Mouse (Mus musculus): ENCODE data around the gene Ubiad1.

Gene Ubiad1

GRCm38 (mm10) chr4:148404748-148405147 is 39.8 kb downstream of the Ubiad1 start:
- no peak for DNase-seq (ENCODE audit: low spot score in 2 of 2)

- DNase-seq (ENCODE audit: low spot score in 2 of 2), result no peak
Observed at GRCm38 (mm10) chr4:148403402-148403801, 41.2 kb downstream of the Ubiad1 start.

GRCm38 (mm10) chr4:148399437-148400094 is 45.0 kb downstream of the Ubiad1 start:
- DNase-seq (ENCODE audit: low spot score in 2 of 2), result no peak

GRCm38 (mm10) chr4:148397531-148398287 is 46.9 kb downstream of the Ubiad1 start:
- no peak for DNase-seq (ENCODE audit: low spot score in 2 of 2)

GRCm38 (mm10) chr4:148397113-148397512 is 47.5 kb downstream of the Ubiad1 start:
- no peak for DNase-seq (ENCODE audit: low spot score in 2 of 2)

- DNase-seq (ENCODE audit: low spot score in 2 of 2), result no peak
Observed at GRCm38 (mm10) chr4:148395875-148396274, 48.7 kb downstream of the Ubiad1 start.

GRCm38 (mm10) chr4:148395198-148395597 is 49.4 kb downstream of the Ubiad1 start:
- DNase-seq (ENCODE audit: low spot score in 2 of 2), result no peak

- DNase-seq (ENCODE audit: low spot score in 2 of 2), result no peak
Observed at GRCm38 (mm10) chr4:148391714-148392310, 52.8 kb downstream of the Ubiad1 start.

- no peak for DNase-seq (ENCODE audit: low spot score in 2 of 2)
Observed at GRCm38 (mm10) chr4:148389635-148390034, 54.9 kb downstream of the Ubiad1 start.

- DNase-seq (ENCODE audit: low spot score in 2 of 2), result no peak
Observed at GRCm38 (mm10) chr4:148389047-148389446, 55.5 kb downstream of the Ubiad1 start.

- no peak for DNase-seq (ENCODE audit: low spot score in 2 of 2)
Observed at GRCm38 (mm10) chr4:148385269-148385668, 59.3 kb downstream of the Ubiad1 start.
